Mouse (Mus musculus): ENCODE results near the gene Pspn.

Gene Pspn

DNA sequence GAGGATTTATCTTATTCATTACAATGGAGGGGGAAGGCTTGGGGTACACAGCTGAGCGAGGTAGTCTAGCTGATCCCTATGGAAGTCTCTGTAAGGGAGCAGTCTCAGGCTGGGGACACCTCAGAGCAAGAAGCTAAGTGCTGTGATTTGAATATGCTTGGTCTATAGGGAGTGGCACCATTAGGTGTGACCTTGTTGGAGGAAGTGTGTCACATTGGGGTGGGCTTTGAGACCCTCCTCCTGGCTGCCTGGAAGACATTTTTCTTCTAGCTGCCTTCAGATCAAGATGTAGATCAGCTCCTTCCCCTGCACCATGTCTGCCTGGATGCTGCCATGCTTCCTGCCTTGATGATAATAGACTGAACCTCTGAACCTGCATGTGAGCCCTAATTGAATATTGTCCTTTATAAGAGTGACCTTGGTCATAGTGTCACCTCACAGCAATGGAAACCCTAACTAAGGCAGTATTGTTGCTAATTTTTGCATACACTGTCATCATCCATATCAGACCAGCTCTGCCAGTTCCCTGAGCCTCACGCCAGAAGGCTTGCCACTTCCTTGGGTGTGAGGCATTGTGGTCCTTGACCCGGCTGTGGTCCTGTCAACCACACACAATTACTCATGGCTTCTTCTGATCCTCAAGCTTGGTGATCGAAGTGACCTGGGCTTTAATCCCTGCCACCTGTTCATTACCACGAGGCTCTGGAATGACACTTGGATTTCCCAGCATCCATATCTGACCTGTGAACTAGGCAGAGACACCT lies 37.0 kb downstream of the Pspn start:
- no peak for DNase-seq (ENCODE audit: low spot score)

DNA sequence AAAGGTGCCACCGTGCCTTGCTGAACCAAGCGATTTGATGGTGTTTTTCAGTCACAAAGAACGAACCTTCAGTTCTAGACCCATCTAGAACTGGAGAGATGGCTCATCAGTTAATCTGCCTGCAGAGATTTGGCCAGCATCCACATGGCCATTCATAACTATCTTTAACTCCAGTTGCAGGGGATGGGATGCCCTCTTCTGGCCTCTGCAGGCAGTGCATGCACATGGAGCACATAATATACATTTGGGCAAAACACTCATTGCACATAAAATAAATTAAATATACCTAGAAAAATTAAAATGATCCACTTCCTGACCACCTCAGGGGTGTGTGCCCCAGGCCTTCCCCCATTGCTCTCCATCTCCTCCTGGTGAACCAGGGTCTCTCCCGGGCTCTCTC lies 37.9 kb downstream of the Pspn start:
- DNase-seq (ENCODE audit: low spot score), result no peak

DNA sequence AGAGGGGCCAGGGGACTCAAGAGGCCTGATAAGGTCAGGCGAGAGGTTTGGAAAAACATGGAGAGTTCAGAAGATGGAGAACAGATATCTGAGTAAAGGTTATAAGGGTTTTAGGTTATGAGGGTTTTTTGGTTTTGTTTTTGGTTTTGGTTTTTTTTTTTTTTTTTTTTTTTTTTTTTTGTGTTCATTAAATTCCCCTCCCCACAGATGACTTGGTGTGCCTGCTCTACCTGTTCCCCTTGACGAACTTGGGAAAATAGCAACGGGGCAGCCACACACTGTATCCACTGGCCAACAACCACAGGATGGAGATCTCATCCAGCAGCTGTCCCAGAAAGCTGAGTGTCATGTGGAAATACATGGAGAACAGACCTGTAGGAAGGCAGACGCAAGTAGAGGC lies 41.2 kb downstream of the Pspn start:
- no peak for DNase-seq (ENCODE audit: low spot score)

DNA sequence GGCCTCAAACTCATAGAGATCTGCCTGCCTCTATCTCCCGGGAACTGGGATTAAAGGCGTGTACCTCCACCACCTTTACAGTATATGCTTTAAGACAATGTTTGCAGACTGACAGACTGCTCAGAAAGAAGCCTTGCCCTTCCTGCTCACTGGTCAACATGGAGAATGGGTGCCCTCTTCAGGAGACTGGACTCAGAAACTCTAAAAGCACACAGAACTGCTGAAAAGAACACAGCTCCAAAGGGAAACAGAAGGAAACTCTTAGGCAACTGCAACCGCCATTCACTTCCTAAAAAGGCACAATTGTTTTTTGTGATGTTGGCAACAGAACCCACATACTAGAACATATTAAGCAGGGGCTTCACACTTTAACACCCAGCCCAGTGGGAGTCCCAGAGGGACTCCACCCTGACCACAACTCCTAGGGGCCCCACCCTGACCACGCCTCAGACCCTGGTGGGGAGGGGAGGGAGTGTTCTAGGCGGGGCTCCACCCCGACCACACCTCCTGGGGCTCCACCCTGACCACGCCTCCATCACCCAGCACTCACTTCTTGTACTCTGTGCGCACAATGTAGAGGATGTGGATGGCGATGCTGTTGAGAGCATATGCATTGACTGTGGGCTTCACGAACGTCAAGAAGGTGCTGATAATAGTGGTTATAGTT lies 41.9 kb downstream of the Pspn start:
- DNase-seq (ENCODE audit: low spot score), result no peak

GRCm38 (mm10) chr17:56954871-56955270 lies 44.9 kb downstream of the Pspn start:
- no peak for DNase-seq (ENCODE audit: low spot score)

DNA sequence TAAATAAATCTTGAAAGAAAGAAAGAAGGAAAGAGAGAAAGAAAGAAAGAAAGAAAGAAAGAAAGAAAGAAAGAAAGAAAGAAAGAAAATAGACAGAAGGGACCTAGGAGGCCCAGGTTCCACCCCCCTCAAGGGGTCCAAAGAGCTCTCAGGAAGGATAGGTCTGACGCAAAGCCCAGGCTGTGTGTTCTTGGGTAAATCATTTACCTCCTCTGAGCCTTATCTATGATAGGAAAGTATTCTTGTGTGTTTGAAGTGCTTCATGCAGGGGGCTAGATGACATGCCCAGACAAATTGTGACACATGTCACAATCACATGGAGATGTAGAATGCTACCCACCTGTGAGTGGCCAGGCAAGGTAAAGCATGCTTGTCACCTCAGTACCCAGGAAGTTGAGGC lies 47.2 kb downstream of the Pspn start:
- DNase-seq (ENCODE audit: low spot score), result no peak

DNA sequence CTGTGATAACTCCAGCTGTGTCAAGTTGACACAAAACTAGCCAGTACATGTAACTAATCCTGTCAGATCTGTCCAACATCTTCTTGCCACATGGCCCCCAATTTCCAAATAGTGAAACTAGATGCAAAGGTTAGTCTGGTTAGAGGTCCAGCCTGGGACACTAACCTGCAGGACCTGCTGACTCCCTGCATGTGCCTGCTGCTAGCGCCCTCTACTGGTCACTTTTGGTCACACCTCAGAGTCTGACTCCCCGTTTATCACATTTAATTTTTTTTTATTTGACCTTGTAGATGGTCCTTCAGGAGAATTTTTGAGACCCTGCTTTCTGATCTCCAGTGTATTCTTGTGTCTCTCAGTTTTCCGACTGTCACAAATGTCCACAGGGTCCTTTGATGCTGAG lies 48.9 kb downstream of the Pspn start:
- no peak for DNase-seq (ENCODE audit: low spot score)

Data from ovary, adult 18-20 months (tissue).